Mouse (Mus musculus) cerebellum, adult 8-10 months (tissue): ENCODE data around the gene Gm2016.
"Not testable (repeated sequence)": the region's sequence is repeated elsewhere in the genome, so short reads cannot be mapped to it uniquely, and the experiment has no call there.

Experiments used
- DNase-seq: peaks from one replicate; pipeline ENCODE4 v3.0.0; 2022

The Gm2016 gene

GRCm38 (mm10) chr12:87873772-87874171 is at the start of gene Gm2016:
Gene Gm2016, plus strand, starts transcription at chr12:87874072.
- DNase-seq, result not testable (repeated sequence)

DNA sequence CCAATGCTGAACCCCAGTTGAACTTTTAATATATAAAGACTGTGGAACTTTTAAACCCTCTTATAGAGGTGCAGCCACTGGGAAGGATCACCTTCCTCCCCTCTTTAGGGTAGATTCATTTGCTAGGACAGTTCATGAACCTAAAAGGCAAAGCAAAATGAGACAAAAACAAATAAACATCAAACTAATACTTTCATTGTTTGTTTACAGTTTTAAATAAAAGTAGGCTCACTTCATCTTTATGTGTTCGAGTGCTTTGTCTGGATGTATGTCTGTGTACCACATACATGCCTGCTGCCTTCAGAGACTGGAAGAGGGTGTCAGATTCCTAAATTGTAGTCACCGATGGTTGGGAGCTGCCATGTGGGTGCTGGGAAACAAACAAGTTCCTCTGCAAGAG is 31.6 kb upstream of the Gm2016 start, which contains the start of gene Gm2001:
Gene Gm2001 (minus strand): TSS at position 101 of the 400 bp plus-strand sequence.
- DNase-seq, result not testable (repeated sequence)

DNA sequence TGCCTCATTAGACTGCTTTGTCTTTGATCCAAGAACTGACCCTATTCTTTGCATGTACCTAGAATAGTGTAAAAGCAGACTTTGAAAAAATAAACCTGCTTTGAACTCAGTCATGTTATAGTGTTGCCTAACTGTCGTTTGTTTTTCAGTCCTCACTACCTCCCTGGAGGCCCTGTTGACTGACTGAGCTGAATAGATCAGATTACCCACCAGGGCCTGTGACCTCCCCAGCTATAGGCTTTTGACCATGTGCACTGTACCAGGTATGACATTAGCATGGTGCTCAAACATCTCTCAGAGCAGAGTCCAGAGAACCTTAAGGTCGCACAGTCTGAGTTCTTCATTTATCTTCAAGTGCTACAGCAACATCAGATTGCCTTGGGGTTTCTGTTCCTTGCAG is 23.2 kb upstream of the Gm2016 start:
- not testable (repeated sequence) for DNase-seq

DNA sequence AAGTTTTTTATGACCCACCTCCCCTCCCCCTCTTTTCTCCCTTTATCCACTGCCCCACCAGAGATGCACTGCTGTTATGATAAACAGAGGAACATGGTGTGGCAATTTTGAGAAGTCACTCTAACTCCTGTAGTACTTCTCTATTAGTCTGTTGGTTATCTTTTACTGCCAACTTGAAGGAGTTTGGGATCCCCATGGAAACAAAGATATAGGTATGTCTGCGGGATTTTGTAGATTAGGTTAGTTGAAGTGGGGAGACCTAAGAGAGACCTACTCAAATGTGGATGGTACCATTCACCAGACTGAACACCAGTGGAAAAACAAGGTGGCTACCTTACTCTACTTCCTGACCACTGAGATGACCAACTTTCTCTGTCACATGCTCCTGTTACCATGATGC is 17.8 kb upstream of the Gm2016 start:
- DNase-seq, result not testable (repeated sequence)

DNA sequence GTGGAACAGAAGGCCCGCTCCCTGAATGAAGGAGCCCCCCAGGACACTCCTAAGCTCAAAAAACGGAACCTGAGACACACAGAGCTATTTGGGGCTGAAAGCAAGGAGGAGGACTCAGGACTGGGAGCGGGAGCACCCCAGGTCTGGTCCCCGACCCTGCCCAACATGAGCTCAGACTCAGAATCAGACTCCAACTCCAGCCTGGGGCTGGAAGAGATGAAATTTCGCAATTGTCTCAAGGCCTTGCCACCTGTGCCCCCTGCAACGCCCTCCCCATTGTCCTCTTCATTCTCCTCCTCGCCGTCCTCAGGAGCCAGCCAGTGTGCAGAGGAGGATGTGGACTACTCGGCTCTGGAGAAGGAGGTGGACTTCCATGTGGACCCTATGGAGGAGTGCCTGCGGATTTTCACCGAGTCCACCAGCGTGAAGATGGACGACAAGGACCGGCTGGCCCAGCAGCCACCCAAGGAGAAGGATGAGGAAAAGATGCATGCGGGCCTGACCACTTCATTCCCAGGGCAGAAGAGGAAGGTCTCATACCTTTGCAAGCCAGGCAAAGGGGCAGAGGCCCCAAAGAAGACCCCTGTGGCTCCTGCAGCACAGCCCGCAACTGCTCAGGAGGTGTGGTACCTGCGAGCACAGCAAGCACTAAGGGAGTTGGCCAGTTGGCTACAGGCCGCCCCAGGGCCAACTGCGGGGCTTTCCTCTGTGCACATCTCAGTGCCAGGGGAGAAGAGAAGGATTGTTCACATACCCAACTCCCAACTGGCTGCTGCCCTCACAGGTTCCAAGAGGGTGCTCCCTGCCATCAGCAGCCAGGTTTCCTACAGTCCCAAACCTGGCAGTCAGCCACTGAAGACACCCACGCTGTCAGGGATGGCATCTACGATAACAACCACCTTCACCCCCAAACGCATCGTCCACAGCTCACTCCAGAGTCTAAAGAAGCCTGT is 11.9 kb upstream of the Gm2016 start:
- DNase-seq, result not testable (repeated sequence)

- not testable (repeated sequence) for DNase-seq
Observed at GRCm38 (mm10) chr12:87863638-87864037, 10.2 kb upstream of the Gm2016 start.

DNA sequence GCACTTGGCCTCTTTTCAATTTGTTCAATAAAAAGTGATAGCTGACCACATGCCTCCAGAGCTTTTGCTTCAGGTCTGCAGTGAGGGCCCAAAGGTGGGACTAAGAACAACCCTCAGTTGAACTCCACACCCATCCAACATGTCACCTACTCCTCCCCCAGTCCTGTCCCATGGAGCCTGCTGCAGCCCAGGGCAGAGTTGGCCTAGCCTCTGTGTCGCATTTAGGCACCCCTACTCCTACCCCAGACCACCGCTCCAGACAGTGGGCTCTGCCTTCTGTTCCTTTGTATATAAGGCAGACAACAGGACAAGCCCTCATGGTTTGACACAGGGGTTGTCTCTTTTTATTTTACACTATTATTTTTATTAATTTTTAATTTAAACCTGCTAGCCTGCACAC is 9.8 kb upstream of the Gm2016 start:
- DNase-seq, result not testable (repeated sequence)

DNA sequence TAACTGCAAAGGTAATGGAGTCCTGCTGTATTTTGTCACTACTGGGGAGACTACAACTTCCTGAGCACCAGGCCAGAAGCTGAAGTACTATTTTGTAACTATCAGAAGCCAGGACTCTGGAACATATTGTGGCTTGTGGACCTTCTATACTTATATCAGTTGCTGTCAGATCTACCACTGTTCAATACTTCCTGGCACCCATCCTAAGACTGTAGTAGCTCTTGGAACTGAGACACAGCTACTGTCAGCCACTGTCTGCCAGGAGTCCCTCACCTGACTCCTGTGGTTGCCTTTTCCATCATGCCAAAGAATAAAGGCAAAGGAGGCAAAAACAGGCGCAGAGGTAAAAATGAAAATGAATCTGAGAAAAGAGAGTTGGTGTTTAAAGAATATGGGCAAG is 21.2 kb downstream of the Gm2016 start, which contains the start of gene Gm2022:
Gene Gm2022 (plus strand): TSS at position 301 of the 400 bp plus-strand sequence.
- not testable (repeated sequence) for DNase-seq

DNA sequence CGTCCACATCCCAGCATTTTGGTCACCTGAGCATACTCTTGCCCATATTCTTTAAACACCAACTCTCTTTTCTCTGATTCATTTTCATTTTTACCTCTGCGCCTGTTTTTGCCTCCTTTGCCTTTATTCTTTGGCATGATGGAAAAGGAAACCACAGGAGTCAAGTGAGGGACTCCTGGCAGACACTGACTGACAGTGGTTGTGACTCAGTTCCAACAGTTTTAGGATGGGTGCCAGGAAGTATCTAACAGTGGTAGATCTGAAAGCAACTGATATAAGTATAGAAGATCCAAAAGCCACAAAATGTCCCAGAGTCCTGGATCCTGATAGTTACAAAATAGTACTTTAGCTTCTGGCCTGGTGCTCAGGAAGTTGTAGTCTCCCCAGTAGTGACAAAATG is 45.8 kb downstream of the Gm2016 start, which contains the start of gene Gm2035:
Gene Gm2035 (minus strand): TSS at position 137 of the 400 bp plus-strand sequence.
- DNase-seq, result not testable (repeated sequence)
